Mouse (Mus musculus): ENCODE measurements at regions not wholly inside any gene's neighbourhood (a gene's known extent, or its start where the extent isn't known, plus 50 kb on each side); places are given as distances from the start of the nearest gene placed in this dataset.

- TF ChIP-seq POLR2A (IDR thresholded peaks at IDR 0.05; ENCODE audit: borderline replicate concordance, extremely low read depth, insufficient read depth, insufficient read length, poor library complexity, severe bottlenecking), result no peak
- TF ChIP-seq CTCF (IDR thresholded peaks at IDR 0.05; ENCODE audit: borderline replicate concordance, extremely low read depth, insufficient read depth, insufficient read length), result no peak
These were observed 152.2 kb downstream of the Ankrd7 start for GRCm38 (mm10) chr6:19018166-19018769.
